Mouse (Mus musculus) brain, embryonic 14.5 days (tissue): Measurements from ENCODE around the gene Myzap.

ENCODE experiments used
- CTCF ChIP-seq: fragments of 200-500 bp; IDR thresholded peaks from 2 replicates; pipeline ENCODE4 v1.5.1; 2012; ENCODE audit warnings: inconsistent platforms, mild to moderate bottlenecking, moderate library complexity, borderline replicate concordance; ENCODE audit not compliant: insufficient read depth, insufficient read length; ENCODE audit errors: extremely low read depth
- POLR2A ChIP-seq: fragments of 200-500 bp; IDR thresholded peaks from 2 replicates; pipeline ENCODE4 v1.6.1; 2012; ENCODE audit warnings: mild to moderate bottlenecking, inconsistent platforms, borderline replicate concordance; ENCODE audit not compliant: poor library complexity, insufficient read depth, insufficient read length, severe bottlenecking; ENCODE audit errors: extremely low read depth

DNA sequence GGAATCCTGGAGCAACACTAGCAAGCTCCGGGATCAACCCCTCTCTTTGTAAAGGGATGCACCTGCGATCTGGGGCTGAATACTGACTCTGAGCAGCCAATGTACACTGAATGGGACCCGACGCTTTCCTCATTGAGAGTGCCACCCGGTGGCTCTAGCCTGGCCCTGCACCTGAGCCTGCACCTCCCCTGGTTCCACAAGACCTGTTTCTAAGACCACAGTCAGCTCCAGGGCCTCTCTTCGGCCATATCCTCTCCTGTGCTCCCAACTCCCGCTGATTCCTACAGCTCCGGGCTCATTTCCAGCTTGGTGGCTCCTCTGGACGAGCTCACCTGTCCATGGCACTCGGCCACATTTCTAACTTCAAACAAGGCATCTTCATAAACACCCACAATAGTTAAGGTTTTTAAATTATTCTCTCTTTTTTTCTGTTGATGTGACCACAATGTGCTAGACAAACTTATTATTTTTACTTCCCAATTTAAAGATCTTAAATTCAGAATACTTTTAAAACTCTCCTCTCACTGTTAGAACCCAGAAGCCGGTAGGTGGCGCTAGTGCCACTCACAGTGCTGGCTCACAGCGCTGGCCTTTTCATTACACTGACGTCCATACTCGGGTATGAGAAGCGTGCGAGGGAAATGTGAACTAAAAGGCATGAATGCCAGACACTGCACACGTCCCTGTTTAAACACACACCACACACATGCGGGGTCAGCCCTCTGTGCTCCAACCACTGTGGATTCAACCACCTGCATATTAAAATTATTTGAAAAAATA is 48.5 kb downstream of the Myzap start:
- TF ChIP-seq CTCF (peak; percentile 87), POLR2A (no peak)
